Mouse (Mus musculus): ENCODE data around the gene 1700047I17Rik2.
"Not testable (repeated sequence)": the region's sequence is repeated elsewhere in the genome, so short reads cannot be mapped to it uniquely, and the experiment has no call there.

Gene 1700047I17Rik2

GRCm38 (mm10) chr12:55199306-55199705 lies at the start of gene 1700047I17Rik2:
1700047I17Rik2 (plus strand) TSS chr12:55199592.
- DNase-seq = not testable (repeated sequence)

DNA sequence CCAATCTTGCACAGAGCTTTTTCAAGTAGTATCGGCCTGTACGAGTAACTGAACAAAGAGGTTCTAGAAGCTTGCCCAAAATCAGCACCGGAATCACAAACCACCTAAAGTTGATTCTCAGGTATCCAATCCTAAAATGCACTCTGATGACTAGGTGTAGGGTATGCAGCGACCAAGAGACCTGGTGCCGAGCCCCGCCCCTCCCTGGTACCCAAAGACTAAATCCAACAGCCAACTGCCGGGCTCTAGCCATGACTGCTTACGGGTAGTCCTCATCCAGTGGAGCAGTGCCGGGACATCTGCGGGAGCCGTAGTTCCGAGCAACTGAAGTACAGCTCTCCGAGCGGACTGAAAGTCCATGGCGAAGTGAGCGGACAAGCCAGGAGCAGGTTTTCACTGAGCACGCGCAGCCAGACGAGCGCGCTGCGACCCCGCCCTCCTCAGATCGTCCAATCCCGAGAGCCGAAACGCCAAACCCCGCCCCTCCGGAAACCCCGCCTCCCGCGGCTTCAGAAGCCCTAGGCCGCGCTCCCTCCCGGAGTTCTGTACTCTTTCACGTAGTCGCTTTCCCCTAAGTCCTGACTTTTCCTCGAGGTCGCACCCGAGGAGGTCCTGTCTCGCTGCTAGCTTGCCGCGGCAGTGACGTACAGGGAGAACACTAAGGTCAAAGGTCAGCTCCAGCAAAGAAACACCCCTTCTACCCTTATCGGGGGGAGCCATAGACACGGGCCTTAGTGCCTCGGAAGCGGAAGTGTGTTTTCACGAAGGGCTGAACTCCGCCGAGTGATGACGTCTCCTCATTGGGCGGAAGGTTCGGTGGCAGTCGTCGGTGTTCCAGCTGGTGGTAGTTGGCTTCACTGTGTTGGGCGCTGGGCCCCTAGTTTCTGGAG lies 44.6 kb upstream of the 1700047I17Rik2 start, which contains the start of gene Srp54b:
Gene Srp54b (plus strand): TSS at position 546 of the 890 bp plus-strand sequence.
- DNase-seq = not testable (repeated sequence)

DNA sequence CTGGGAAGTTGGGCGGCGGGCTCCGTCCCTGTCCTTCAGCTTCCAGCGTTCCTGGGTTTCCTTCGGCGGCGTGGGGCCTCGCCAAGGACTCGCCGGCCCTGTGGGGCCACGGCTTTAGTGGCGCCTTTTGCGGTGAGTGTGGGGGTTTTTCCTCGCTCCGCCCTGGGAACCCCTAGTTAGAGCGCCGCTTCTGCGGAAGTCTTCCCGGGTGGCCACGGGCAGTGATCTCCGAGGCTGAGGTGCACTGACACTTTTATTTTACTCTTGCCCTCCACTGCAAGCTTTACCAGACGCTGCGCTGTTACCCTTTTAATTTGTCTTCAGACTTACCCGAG lies 44.0 kb upstream of the 1700047I17Rik2 start:
- not testable (repeated sequence) for DNase-seq

- not testable (repeated sequence) for DNase-seq
Measured at GRCm38 (mm10) chr12:55167034-55167557, 32.3 kb upstream of the 1700047I17Rik2 start.

DNA sequence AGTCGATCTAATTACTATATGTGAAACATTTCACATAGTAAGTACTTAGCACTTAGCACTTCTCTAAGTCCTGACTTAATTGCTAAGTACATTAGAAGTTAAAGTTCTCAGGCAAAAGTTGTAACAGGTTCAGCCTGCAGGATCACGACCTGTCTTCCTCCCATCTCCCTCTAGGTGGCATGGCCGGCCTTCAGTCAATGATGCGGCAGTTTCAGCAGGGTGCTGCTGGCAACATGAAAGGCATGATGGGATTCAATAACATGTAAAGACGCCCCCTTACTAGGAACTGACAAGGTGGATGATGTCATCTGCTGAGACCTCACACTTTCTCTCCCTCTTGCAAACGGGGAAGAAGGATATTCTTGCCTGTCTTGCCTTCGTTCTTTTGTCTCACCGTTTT lies 11.7 kb upstream of the 1700047I17Rik2 start:
- not testable (repeated sequence) for DNase-seq

DNA sequence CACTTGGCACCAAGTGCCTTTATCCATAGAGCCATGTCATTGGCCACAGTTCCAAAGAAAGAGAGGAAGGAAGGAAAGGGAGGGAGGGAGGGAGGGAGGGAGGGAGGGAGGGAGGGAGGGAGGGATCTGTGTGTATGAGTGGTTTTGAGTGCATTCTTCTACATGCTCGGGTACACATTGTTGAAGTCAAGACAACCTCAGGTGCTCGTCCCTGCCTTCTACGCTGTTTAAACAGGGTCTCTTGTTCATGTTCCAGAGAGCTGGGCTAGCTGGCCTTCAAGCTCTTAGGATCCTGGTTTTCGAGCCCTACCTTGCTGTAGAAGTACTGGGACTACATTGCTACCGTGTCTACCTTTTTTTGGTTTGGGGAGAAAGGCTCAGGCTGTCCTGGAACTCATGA lies 10.3 kb upstream of the 1700047I17Rik2 start:
- not testable (repeated sequence) for DNase-seq

DNA sequence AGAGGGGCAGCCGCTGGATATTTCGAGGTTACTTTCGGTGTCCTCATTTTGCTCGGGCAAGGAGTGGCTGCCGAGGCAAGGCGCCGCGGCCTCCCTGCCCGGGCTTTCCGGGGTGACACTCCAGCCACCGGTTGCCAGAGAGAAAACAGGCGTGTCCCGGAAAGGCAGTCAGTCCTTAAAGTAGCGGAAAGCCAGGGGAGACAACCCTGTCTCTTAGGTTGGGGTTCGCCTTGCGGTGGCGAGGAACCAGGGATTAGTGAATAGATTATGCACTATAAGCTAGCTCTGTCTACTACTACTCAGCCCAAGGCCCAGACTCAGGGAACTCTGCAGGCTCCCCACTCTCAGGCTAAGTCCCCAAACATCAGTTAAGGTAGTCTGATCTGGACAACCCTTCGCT lies 407 bp downstream of the 1700047I17Rik2 start:
- not testable (repeated sequence) for DNase-seq

GRCm38 (mm10) chr12:55212944-55213343 lies 13.6 kb downstream of the 1700047I17Rik2 start:
- DNase-seq = not testable (repeated sequence)

- not testable (repeated sequence) for DNase-seq
Measured at GRCm38 (mm10) chr12:55229626-55230519, 30.5 kb downstream of the 1700047I17Rik2 start, which contains the start of gene Srp54c. Srp54c (plus strand) TSS chr12:55230168.

- DNase-seq = not testable (repeated sequence)
Measured at GRCm38 (mm10) chr12:55230520-55230861, 31.1 kb downstream of the 1700047I17Rik2 start.

DNA sequence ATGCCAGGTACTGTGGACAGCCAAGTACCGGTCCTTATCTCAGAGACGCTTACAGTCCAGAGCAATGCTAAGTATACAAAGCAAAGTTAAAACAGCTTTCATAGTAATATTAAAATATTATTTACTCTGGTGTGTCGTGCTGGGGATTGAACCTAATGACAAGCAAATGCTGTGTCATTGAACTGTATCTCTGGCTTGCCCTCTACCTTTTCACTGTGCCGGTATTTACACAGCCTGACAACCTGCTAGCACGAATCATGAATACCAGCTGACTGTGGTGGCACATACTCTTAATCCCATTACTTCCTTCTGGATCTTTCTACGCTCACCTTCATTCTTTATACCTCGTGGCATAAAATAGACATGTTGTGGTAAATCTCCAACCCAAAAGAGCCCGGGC lies 42.9 kb downstream of the 1700047I17Rik2 start:
- DNase-seq = not testable (repeated sequence)

DNA sequence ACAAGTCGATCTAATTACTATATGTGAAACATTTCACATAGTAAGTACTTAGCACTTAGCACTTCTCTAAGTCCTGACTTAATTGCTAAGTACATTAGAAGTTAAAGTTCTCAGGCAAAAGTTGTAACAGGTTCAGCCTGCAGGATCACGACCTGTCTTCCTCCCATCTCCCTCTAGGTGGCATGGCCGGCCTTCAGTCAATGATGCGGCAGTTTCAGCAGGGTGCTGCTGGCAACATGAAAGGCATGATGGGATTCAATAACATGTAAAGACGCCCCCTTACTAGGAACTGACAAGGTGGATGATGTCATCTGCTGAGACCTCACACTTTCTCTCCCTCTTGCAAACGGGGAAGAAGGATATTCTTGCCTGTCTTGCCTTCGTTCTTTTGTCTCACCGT lies 62.6 kb downstream of the 1700047I17Rik2 start:
- not testable (repeated sequence) for DNase-seq

DNA sequence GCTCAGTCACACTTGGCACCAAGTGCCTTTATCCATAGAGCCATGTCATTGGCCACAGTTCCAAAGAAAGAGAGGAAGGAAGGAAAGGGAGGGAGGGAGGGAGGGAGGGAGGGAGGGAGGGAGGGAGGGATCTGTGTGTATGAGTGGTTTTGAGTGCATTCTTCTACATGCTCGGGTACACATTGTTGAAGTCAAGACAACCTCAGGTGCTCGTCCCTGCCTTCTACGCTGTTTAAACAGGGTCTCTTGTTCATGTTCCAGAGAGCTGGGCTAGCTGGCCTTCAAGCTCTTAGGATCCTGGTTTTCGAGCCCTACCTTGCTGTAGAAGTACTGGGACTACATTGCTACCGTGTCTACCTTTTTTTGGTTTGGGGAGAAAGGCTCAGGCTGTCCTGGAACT lies 64.0 kb downstream of the 1700047I17Rik2 start:
- not testable (repeated sequence) for DNase-seq

All from right cerebral cortex, postnatal 4 days (tissue).